In the genomic region with DNA sequence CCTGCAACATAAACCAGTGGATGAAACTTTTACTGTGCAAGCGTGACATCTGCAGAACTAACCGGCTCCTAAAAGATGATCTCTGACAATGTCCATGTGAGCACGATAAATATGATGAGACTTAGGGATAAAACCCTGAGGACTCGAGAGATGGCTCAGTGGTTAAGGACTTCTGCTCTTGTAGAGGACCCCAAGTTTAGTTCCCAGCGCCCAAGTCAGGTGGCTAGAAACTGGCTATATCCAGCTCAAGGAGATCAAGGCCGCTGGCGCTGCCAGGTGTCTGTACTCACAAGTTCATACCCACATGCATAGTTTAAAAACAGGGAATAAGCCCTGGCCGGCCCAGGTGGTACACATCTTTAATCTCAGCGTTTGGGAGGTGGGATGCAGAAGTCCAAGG, we compare ENCODE assay signal across 16 mouse cellular contexts.
"Had no signal": no experiment of that assay in that cellular context is flagged by ENCODE, and none has a peak within 500 bp of the region (broad histone marks: within the 10 kb centered on the region; RNA-seq: fewer than 3 reads in every experiment).

No protein-coding gene starts in this region.

- DNase-seq: cerebellum, adult 8-10 months; cerebellum, adult 9-10 months; cerebellum, adult 9-11 months; cerebellum, postnatal 10 days; cerebellum, postnatal 14 days; cerebellum, postnatal 25 days; cerebellum, postnatal 36 days; embryo, embryonic 11 days; forebrain, postnatal 0 days; gastrocnemius, adult 2 months; gastrocnemius, postnatal 10 days; gastrocnemius, postnatal 14 days; gastrocnemius, postnatal 25 days; gastrocnemius, postnatal 36 days; heart, adult 18-20 months; heart, adult 2 months had no signal
